Mouse (Mus musculus) lung, postnatal 25 days (tissue): ENCODE measurements around the gene Ttc7b.
A peak's percentile ranks its signal among the peaks of the same experiment; 100 is the strongest.

Experiments
- DNase-seq: peaks from one replicate; pipeline ENCODE4 v3.0.0; 2022; ENCODE audit warnings: low spot score

Gene Ttc7b

DNA sequence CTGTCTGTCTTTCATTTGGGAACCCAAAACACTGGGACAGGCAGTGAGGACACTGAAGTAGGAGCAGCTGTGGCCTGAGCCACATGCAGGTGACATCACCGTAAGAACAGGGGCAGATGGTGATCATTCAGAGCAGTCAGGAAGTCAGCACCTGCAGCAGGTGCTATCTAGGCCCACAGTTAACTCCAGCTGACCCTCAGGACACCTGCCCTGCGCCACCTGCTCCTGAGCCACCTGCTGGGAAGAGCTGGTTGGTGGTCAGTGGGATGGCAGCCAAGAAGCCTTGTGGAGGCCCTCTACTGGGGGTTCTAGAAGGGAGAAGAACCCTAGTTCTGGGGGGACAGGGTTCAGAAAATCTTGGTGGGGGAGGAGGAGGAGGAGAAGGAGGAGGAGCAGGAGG lies 216.3 kb downstream of the Ttc7b start:
- no peak for DNase-seq

DNA sequence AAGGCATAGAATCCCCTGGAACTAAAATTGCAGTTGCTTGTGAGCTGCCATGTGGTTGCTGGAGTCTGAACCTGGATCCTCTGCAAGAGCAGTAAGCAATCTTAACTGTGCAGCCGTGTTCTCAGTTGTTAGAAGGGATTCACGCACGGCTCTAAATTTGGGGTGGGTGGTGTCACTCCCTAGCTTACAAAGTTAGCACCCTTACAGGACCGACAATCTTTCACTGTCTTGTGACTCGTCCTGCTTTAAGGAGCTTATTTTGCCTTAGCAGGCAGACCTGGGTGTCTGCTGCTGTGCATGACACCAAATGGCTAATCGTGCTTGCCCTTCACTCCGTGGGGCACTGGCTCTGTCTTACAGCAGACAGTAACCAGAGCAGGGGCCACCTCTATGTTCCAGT lies 217.5 kb downstream of the Ttc7b start:
- DNase-seq: no peak

DNA sequence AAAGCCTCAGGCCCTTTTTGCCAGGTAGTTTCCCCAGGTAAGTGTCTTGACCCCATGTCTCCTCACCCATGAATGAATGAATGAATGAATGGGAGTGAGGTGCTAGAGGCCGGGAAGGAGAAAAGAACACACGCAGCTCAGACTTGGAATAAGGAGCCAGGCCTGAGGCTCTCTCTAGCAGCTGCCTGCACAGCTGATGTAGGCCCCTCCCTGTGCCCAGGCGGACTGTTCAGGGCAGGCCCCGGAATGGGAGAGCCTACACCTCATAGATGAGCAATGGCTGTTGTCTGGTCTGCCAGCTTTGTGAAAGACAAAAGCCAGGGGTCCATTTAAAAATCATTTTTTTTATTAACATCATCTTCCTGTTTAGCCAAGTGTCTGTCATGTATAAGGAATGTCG lies 220.2 kb downstream of the Ttc7b start:
- no peak for DNase-seq

DNA sequence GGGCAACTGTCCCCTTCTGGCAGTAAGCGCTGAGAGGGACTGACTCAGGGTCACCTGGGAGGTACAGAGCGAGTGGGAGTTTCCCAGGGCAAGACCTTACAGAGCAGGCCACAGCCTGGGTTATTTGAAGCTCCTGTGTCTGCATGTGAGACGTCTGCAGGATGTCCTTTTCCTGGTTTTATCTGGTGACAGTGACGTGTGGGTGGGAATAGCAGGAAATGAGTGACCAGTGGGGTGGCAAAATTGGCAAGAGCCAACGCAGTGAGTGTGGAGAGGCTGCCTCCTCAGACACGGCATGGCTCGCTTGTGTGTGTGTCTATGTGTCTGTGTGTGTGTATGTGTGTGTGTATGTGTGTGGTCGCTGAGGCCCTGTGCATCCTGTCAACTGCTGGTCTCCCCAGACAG lies 221.3 kb downstream of the Ttc7b start:
- no peak for DNase-seq

DNA sequence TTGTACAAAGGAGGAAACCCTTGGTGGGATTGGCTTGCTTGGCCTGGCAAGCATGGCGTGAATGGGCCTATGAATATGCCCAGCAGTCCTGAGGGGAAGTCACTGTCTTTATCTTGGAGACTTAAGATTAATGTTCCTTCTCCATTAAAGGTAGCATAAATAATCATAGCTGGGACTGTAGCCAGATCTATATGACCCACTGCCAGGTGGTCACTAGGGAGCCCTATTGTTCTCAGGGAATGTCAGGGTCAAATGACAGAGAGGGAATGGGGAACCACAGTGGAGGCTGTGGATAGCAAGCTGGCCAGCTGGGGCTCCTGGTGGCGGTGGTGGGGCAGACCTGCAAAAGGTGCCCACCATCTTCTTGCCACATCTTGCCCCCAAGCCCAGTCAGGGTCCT lies 221.8 kb downstream of the Ttc7b start:
- DNase-seq: no peak

DNA sequence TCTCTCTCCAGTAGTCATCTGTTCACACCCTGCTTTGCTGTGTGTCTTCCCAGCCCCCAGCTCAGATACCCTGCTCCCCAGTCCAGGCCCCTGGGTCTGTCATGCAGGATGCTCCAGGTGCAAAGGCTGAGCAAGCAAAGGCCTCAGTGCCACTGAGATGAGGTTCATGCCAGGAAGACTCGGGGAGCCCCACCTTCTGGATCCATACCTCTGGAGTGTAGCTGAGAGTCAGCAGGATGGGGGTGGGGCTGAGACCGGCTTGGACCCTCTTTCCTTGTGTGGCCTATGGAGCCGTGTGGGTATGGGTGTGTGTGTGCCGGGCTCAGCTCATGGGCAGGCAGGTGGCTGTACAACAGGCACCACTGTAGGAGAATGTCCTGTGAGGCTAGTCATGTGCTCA lies 222.7 kb downstream of the Ttc7b start:
- DNase-seq: no peak

DNA sequence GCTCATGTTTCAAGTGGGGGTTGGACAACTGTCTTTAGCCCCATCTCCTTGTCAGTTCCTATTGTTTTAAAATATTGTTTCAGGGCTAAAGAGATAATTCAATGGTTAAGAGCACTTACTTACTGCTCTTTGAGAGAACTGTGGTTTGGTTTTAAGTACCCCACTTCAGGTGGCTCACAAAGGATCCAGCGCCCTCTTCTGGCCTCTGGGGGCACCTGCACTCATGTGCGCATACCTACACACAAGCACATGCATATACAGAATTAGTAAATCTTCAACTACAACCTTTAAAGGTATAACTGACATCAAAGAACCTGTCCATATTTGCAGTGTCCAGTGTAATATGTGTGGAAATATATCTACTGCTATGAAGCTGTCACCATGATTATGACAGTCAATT lies 226.2 kb downstream of the Ttc7b start:
- no peak for DNase-seq

DNA sequence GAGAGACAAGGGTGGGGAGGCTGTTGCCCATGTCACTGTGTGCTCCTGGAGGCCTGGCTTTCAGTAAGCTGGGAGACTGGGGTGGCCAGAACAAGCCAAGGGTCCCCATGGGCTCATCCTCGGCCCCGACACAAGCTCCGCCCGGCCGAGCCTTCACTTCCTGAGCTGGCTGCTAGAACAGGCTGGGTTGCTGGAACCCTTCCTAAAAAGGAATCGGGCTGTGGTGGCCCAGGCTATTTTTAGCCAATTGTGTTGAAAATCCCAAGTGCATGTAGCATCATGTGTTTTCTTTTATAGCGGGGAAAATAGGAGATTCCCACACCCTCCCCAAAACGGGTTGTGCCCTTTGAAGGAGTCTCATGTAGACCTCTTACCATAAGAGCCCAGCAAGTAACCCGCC lies 226.7 kb downstream of the Ttc7b start:
- DNase-seq: no peak

DNA sequence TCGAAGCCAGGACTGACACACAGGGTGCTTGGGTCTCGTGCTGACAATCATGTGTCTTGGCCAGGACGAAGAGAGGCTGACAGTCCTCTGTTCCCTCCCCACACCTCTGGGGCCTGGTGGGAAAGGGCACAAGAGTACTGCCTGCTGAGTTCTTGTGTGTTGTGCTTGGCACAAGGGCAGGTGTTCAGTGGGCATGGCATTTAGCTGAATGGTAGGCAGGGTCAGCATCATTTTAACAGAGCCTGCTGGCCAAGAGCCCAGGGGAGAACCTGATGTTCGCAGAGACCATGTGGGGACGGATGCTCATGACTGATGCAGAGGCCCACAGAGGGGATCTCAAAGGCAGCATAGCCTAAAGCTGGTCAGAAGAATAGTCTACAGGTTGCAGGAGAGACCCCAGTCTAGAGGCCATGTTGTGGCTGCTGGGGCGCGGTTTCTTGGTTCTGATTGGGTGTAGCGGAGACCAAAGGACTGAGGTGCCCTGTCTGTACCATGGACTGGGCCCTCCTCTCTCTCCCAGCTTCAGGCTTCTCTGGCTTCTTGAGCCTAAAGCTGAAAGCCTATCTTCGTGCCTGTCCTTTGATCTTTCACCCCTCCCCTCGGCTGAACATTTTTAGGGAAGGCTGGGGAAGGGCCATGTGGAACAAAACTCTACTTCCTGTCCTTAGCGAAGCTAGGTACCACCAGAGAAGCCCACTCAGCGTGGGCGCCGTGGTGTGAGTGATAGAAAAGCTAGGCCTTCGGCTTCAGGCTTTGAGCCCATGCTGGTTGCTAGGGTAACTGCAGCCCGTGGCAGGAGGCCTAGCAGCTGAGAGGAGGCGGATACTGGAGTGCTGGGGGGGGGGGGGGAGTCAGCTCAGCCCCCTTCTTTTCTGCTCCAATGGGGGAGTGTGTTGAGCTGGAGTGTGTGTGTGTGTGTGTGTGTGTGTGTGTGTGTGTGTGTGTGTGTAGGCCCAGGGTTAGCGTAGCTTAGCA lies 229.6 kb downstream of the Ttc7b start:
- DNase-seq: no peak

DNA sequence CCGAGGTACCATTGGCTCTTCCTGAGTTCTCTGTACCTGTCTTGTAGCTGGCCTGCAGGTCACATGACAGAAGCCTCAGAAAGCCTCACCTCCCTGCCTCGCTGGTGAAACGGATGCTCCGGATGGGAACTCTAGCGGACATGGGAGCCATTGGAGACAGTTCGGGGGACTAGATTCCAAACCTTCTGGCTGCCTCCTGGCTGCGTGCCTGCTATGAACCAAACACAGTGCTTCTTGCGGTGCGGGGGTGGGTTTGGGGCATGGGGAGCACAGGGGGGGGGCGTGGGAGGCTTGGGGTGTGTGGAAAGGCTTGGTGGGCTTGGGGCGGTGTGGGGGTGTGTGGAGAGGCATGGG lies 230.5 kb downstream of the Ttc7b start:
- DNase-seq: no peak

DNA sequence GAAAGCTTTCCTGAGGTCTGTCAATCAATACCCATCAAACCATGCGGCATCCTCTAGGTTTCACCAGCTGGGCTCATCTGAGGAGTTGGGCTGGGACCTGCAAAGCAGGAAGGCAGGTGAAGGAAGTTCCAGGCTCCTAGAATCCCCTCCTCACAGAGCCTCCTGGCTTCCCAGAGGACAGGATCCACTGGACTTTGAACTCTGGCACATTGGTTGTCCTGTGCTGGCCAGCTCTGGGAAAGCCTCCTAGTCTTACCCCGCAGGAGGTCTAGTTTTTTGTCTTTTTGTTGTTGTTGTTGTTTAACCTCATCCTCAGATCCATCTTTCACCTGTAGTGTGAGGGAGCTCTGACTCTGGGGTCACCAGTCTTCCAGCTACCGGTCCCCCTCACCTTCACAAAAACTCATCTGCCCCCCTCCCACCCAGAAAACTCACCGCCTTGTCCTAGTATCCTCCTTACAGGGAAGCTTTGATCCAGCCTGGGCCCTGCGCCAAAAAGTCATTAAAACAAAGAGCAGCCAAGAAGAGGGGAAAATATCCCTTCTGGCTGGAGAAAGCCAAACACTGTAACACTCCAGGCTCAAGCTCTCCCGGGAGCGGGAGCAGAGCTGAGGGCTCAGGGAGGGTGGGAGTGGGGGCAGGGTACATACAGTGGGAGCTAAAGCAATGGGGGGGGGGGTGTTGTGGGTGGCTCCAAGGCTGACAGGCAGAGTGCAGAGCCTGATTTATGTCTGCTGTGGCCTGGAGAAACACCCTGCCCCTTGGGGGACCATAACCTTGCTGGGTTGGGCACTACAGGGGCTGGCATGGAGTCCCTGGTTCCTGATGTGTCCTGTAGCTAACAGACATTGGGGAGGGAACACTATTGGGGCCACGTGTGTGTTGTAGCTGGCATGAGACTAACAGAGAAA lies 231.1 kb downstream of the Ttc7b start:
- peak; percentile 76 for DNase-seq

DNA sequence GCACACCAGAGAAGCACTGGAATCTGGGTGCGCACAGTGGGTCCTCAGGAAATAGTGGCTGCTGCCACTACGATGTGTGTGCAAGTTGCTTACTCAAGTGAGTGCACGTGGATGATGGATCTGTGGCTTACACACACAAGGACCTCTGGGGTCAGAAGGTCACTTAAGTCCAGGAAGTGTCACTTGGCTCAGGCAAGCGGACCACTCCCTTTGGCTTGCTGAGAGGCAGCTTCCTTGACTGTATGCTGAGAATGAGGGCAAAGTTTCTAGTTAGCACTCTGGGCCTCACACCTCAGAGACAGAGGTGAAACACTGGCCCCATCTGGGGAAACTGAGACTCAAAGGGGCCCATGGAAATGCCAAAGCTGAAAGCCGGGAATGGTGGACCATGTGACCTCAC lies 232.6 kb downstream of the Ttc7b start:
- no peak for DNase-seq

DNA sequence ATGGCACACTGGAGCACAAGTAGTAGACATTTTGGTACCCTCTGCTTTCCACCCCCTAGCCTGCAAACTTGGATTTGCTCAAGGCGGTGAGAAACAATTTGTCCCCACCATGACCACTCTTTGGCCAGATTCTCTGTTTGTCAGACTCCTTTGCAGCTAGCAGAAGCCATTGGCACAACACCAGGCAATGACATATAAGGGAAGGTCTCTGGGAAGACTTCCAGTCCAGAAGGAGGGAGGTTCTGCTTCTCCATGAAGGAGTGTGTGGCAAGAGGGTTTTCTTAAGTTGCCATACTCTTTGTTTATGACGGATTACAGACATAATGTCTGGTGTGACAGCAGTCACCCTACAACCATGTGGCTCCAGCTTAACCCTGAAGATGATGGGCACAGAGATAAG lies 233.1 kb downstream of the Ttc7b start:
- DNase-seq: no peak

DNA sequence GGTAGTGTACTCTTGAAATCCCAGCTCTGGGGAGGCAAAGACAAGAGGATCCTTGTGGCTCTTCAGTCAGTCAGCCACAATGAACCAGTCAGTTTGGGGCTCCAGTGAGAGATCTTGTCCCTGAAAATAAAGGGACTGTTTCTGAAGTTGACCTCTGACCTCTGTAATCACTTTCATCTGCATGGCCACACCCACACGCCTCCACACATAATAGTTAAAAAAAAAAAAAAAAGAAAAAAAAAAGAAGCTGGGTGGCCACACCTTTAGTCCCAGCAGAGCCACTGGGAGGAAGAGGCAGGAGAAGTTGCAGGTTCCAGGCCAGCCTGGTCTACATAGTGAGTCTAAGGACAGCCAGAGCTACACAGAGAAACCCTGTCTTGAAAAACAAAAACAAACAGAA lies 237.3 kb downstream of the Ttc7b start:
- DNase-seq: no peak

DNA sequence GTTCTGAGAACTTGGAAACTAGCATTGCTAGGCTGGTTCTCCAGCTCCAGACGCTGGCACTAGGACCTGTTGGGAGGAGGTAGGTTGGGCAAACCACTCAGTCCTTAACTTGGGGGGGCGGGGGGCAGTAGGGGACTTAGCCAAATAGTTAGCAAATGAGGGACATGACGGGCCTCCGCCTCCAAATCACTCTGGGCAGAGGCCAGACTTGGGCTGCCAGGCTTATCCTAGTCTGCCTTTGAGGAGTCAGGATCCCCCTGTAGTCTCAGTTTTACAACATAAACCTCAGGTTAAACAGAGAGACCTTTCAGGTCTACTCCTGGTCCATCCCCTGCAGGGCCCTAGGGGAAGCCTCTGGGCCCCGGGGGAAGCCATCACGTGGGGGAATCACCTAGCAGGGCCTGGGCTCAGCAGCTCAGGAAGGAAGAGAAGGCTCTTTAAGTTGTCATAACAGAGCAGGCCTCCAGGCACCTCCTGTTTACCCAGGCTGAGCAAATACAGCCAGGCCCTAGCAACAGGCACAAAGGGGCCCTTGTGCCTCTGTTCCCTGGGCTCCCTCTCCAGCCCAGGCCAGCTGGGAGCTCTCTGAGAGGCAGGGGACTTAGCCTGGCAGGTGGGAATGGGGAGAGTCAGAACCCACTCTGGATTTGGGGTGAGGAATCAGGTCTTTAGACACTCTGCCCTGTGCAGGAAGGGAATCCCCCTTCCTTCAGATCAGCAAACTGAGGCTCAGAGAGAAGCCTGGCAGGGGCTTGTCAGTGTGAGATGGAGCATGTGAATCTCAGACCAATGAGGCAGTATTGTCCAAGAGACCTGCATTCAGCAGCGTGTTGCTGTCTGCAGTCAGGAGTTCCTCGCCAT lies 238.4 kb downstream of the Ttc7b start:
- peak; percentile 86 for DNase-seq

DNA sequence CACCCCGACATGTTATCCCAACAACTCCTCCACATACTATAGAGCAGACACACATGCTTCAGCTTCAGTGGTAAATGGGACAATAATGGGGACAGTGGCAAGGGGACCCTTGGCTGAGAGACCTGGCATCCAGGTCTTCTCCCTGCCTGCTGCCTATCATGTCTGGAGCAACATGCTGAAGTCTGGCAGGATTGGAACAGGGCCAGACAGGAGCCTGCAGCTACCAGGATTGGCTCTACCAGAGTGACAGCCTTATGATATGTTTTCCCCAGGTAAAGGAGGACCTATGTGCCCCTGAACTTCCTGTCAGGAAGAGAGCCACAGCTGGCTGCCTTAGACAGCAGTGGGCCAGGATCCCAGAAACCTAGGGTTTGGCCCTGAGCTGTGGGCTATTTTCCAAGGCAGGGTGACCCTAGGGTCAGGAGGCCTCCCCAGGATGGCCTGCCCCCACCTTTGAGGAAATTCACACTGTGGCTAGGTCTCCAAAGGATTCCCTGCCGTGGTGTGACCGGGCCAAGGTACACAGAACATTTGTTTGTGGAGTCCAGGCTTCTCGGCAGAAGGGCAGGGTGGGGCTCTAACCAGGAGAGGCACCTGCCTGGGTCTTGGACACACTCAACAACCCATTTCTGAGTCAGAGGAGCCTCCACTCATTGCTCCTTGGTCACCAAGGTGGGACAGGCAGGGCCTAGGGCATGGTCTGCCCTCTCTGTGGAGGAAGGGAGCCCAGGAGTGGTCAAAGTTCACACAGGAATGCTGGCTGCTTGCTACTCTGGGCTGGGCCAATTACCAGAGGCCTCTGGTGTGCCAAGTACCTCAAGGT lies 239.4 kb downstream of the Ttc7b start:
- peak; percentile 72 for DNase-seq

DNA sequence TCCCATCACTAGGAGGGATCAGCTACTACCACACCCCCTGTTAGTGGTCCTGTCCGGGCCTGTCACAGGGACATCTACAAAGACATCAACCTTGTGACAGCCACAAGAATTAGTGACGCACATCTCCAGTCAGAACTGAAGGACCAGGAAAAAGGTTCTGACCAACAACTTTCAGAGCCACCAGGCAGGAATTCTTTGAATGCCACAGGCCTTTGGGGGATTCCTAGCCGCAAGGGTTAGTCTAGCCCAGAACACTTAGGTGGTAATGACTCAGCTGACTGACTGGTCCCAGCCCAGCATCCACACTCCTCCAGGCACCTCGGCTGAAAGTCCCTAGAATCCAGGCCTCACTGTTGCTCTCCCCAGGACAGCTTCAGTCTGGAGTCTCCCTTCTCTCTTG lies 240.7 kb downstream of the Ttc7b start:
- DNase-seq: no peak

DNA sequence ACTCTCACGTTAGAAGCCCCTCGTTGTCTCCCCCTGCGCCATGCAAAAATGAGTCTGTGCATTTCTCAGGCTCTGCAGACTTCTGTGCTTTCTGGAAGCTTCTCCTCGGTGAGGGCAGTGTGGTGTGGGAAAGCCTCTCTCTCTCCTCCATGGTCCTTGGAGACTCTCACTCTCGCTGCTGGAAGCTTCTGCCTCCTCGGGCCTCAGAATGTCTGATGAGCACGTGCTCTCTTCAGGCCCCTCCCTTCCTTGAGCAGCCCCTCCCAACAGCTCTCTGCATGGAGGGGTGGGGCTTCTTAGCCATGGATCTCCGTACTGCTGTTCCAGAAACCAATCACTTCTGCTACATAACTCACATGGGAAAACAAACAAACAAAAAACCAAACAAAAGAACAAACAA lies 242.3 kb downstream of the Ttc7b start:
- no peak for DNase-seq

DNA sequence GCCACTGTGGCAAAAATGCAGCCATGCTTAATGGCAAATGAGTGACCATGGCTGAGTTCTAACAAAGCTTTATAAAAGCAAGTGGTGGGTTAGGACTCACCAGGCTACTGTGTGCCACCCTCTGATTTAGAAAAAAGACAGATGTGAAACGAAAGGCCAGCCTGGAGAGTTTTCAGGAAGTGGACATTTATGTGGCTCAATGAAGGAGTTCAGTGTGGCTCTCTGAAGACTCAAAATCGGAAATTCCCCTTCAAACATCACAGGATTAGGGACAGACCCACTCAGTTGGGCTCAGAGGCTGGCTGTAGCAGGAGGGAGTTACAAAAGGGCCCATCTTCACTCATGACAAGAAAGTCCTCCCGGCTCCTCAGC lies 243.1 kb downstream of the Ttc7b start:
- DNase-seq: no peak

DNA sequence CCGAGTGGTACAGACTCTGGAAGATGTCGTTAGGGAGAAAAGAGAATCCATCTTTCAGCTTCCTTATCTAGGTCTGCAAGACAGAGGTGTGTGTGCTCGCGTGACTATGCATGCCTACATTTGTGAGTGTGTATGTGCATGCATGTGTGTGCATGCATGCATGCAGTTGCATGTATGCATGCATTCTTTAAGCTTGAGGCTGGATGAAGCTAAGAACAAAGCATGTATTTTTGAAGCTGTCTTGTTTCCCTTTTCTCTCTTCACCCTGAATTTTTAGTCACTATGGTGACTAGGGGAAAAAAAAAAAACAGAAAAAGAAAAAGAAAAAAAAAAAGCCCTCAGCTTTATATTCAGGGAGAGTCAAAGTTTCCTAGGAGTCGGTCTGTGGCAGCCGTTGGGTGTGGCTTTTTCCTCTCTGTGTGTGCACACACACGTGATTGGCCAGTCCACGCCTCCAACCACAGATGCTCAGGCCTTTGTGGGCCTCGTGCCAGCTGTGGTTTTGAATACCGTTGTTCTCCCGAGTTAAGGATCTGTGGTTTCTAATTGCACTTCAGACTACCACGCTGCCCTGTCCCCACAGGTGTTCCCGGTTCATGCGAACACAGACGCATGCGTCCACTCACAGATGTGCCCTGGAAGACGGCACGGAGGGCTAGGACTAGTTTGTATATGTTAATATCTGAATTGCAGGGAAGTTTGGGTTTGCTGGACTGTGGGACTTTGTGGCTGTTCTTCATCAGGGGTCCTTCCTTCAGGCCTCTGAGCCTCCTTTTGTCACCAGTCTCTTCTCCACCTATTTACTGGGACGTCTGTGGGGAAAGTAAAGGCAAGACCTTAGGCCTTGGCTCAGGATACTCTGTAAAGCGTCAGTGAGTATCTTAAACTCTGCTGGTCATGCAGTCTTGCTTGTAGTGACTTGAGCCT lies 243.8 kb downstream of the Ttc7b start:
- DNase-seq: peak; percentile 91
